Mouse (Mus musculus) heart, adult 2 months (tissue): ENCODE measurements around the gene Birc5. TPM values are rescaled to one million over a fixed set of nuclear protein-coding genes. Genes with fewer than 3 reads are reported as not detected.

Source experiments
- DNase-seq, 2 experiments: peaks; one replicate each; pipeline ENCODE4 v3.0.0; 2021
- H3K27ac ChIP-seq: fragments of 200-600 bp; 2 replicates; pipeline ENCODE4 v1.8.1; 2022
- H3K27me3 ChIP-seq: fragments of 200-500 bp; 2 replicates; pipeline ENCODE4 v1.6.1; 2012; ENCODE audit warnings: mild to moderate bottlenecking, low read length, inconsistent platforms, mixed read lengths; ENCODE audit not compliant: control insufficient read depth, insufficient read depth
- H3K36me3 ChIP-seq: fragments of 200-500 bp; 2 replicates; pipeline ENCODE4 v1.6.1; 2012; ENCODE audit warnings: low read length, inconsistent platforms; ENCODE audit not compliant: control insufficient read depth, insufficient read depth
- H3K4me1 ChIP-seq: fragments of 200-500 bp; 2 replicates; pipeline ENCODE4 v1.6.1; 2011; ENCODE audit warnings: low read length; ENCODE audit not compliant: control insufficient read depth, insufficient read depth
- H3K4me3 ChIP-seq: fragments of 200-600 bp; 2 replicates; pipeline ENCODE4 v1.8.1; 2022
- H3K79me2 ChIP-seq: fragments of 200-500 bp; replicated peaks from 2 replicates; pipeline ENCODE4 v1.6.1; 2012; ENCODE audit warnings: mild to moderate bottlenecking, inconsistent platforms, low read length, moderate library complexity, mixed read lengths; ENCODE audit not compliant: control insufficient read depth, insufficient read depth
- H3K9ac ChIP-seq: fragments of 200-500 bp; 2 replicates; pipeline ENCODE4 v1.6.1; 2012; ENCODE audit warnings: low read depth, mild to moderate bottlenecking, control low read depth, inconsistent platforms, low read length, mixed read lengths
- CTCF ChIP-seq: fragments of 200-600 bp; IDR thresholded peaks from 2 replicates; pipeline ENCODE4 v1.8.1; 2022; ENCODE audit warnings: antibody characterized with exemption, mild to moderate bottlenecking, moderate library complexity
- EP300 ChIP-seq: fragments of 200-500 bp; IDR thresholded peaks from 2 replicates; pipeline ENCODE4 v1.6.1; 2011; ENCODE audit warnings: low read depth, low read length, control low read depth; ENCODE audit not compliant: insufficient read depth
- POLR2A ChIP-seq: fragments of 200-500 bp; IDR thresholded peaks from 2 replicates; pipeline ENCODE4 v1.6.1; 2011; ENCODE audit warnings: mild to moderate bottlenecking, low read depth, low read length, control low read depth; ENCODE audit not compliant: insufficient read depth
- WGBS: fragments of 180-500 bp; shearing (Covaris S2); methylation state at CpG from one replicate; pipeline ENCODE4 v1.1.7; 2018; 5-methylcytosine and 5-hydroxymethylcytosine counted together
- intact Hi-C: fragments of 180-260 bp; cut with DNase I; formaldehyde crosslinking; loops from one replicate; pipeline ENCODE4 v1.15.1; 2025
- polyA plus RNA-seq: library from polyadenylated mRNA; depleted of rRNA; stranded (reverse); fragments of >200 nt; gene quantifications from 2 replicates; pipeline ENCODE4 v1.2.3, GENCODE M21; 2012
- total RNA-seq, 2 experiments: library from RNA; stranded (reverse); gene quantifications; 2 replicates each; pipeline ENCODE4 v1.2.3; 2021

The Birc5 gene
- total and polyA plus RNA-seq, 3 experiments = 0.18 to 0.80 (median 0.35) TPM

- no peaks in the 10 kb centered on the region for H3K79me2 ChIP-seq
- no peaks in the 10 kb centered on the region for H3K27me3 ChIP-seq
- intact Hi-C loops = no loop called here
- TF ChIP-seq POLR2A (no peak), CTCF (no peak), EP300 (no peak)
- H3K4me1 ChIP-seq = peaks cover 2% of the 10 kb centered on the region
- no peak overlapping the region for H3K27ac ChIP-seq
- H3K4me3 ChIP-seq = no peak overlapping the region
- H3K36me3 ChIP-seq = no peaks in the 10 kb centered on the region
- DNase-seq = no peak
- WGBS = 93% methylated on average over 9 of the region's 9 CpGs
- no peak overlapping the region for H3K9ac ChIP-seq
These were observed 5.2 kb downstream of the Birc5 start for GRCm38 (mm10) chr11:117854241-117854640.

GRCm38 (mm10) chr11:117855360-117855759 is 6.3 kb downstream of the Birc5 start:
- TF ChIP-seq EP300 (no peak), POLR2A (no peak), CTCF (no peak)
- Histone ChIP-seq H3K4me1 (no peaks in the 10 kb centered on the region), H3K4me3 (no peak overlapping the region), H3K9ac (no peak overlapping the region), H3K27me3 (0 out of 2 replicates have a peak, but pooled peaks cover 3% of the 10 kb centered on the region), H3K27ac (no peak overlapping the region), H3K79me2 (no peaks in the 10 kb centered on the region), H3K36me3 (no peaks in the 10 kb centered on the region)
- intact Hi-C loops = no loop called here
- WGBS = 94% methylated on average over 5 of the region's 5 CpGs
- no peak for DNase-seq

GRCm38 (mm10) chr11:117855975-117856374 is 6.9 kb downstream of the Birc5 start:
- Histone ChIP-seq H3K27me3 (peaks cover 6% of the 10 kb centered on the region; the same call in 1 of the 2 replicates), H3K27ac (no peak overlapping the region), H3K4me3 (no peak overlapping the region), H3K79me2 (no peaks in the 10 kb centered on the region), H3K9ac (no peak overlapping the region), H3K36me3 (no peaks in the 10 kb centered on the region), H3K4me1 (no peaks in the 10 kb centered on the region)
- intact Hi-C loops = no loop called here
- 77% methylated on average over 1 of the region's 1 CpGs for WGBS
- TF ChIP-seq EP300 (no peak), CTCF (no peak)
- DNase-seq = no peak

GRCm38 (mm10) chr11:117857462-117857861 is 8.4 kb downstream of the Birc5 start:
- no peak overlapping the region for H3K9ac ChIP-seq
- TF ChIP-seq POLR2A = no peak
- no peak for TF ChIP-seq CTCF
- no peak for TF ChIP-seq EP300
- 95% methylated on average over 10 of the region's 10 CpGs for WGBS
- peaks cover 6% of the 10 kb centered on the region; the same call in 1 of the 2 replicates for H3K27me3 ChIP-seq
- H3K36me3 ChIP-seq = no peaks in the 10 kb centered on the region
- H3K27ac ChIP-seq = no peak overlapping the region
- H3K4me1 ChIP-seq = no peaks in the 10 kb centered on the region
- intact Hi-C loops = no loop called here
- H3K4me3 ChIP-seq = no peak overlapping the region
- H3K79me2 ChIP-seq = no peaks in the 10 kb centered on the region
- no peak for DNase-seq

- Histone ChIP-seq H3K27ac (no peak overlapping the region), H3K4me1 (no peaks in the 10 kb centered on the region), H3K4me3 (no peak overlapping the region), H3K36me3 (no peaks in the 10 kb centered on the region), H3K9ac (no peak overlapping the region), H3K79me2 (no peaks in the 10 kb centered on the region), H3K27me3 (peaks cover 6% of the 10 kb centered on the region; the same call in 1 of the 2 replicates)
- TF ChIP-seq CTCF = no peak
- no peak for TF ChIP-seq POLR2A
- TF ChIP-seq EP300 = no peak
- no peak for DNase-seq
- intact Hi-C loops = no loop called here
- 76% methylated on average over 3 of the region's 3 CpGs for WGBS
These were observed 9.3 kb downstream of the Birc5 start for GRCm38 (mm10) chr11:117858392-117858791.

GRCm38 (mm10) chr11:117860601-117861000 is 11.6 kb downstream of the Birc5 start, which contains the start of gene Tmem235:
Gene Tmem235, plus strand, starts transcription at chr11:117860752.
- Histone ChIP-seq H3K4me3 (no peak within 1 kb of the TSS), H3K4me1 (no peaks in the 10 kb centered on the region), H3K79me2 (no peaks in the 10 kb centered on the region), H3K27me3 (peaks cover 6% of the 10 kb centered on the region; the same call in 1 of the 2 replicates), H3K9ac (no peak within 1 kb of the TSS), H3K27ac (no peak within 1 kb of the TSS), H3K36me3 (no peaks in the 10 kb centered on the region)
- DNase-seq = no peak
- intact Hi-C loops = no loop called here
- TF ChIP-seq CTCF (no peak), POLR2A (no peak)
- 10% methylated on average over 23 of the region's 23 CpGs for WGBS
